Mouse (Mus musculus) cerebellum, postnatal 36 days (tissue): ENCODE data around the gene Olfr1324.
"Not testable (repeated sequence)": the region's sequence is repeated elsewhere in the genome, so short reads cannot be mapped to it uniquely, and the experiment has no call there.

Source experiments
- DNase-seq, 2 experiments: peaks; one replicate each; pipeline ENCODE4 v3.0.0; 2021 to 2022; ENCODE audit warnings: mixed read lengths in 2 of 2

The Olfr1324 gene

GRCm38 (mm10) chrX:50428398-50428797 lies at the start of gene Olfr1324:
TSS of gene Olfr1324 (minus strand) at chrX:50428498.
- DNase-seq = no peak

DNA sequence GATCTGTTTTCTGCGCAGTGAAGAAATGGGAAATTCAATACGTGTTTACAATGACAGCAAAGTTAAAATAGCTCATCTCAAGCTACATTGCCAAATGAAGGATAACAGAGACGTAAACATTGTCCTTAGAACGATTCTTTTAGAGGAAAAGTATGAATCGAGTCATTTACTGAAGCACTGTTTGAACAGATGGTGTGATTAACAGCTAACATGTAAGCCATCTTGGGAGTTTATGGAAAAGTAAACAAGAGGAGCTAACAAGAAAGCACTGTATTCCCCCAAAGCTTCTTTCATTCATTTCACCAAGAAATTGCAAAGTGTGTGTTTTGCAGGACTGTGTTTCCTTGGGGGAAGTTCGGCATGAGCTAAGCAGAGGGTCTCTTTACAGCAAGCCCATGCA lies 42.0 kb upstream of the Olfr1324 start:
- DNase-seq = not testable (repeated sequence)

DNA sequence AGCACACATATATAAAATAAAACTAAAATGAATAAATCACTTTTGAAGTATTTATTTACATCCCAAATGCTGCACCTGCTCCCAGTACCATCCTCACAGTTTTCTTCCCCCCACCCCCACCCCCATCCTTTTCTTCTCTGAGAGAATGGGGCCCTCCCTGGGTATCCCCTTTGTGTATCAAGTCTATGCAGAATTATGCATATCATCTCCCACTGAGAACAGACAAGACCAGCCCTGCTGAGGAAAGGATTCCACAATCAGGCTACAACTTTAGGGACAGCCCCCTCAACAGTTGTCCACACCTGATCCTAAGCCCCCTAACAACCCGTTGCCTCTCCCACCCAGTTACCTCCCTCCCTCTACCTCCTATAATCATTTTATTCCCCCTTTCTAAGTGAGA lies 27.8 kb upstream of the Olfr1324 start:
- no peak for DNase-seq

DNA sequence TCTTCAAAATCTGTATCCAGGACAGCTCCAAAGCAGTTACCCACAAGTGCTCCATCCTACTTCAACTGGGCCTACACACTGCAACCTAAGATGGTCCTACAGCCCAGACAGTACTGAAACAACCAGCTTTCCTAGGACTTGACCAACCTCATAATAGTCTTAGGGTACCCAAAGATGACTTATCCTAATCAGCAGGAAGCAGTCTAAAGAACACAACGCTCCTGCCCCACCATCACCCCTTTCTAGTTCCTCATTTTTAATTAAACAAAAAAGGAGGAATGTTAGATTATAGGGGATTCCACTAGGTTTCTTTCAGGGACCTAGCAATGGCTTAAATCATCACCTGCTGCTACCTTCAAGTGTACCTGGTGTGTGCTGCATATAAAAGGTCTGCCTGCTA lies 15.1 kb upstream of the Olfr1324 start:
- no peak for DNase-seq

- DNase-seq = no peak
Observed at GRCm38 (mm10) chrX:50442696-50443095, 14.4 kb upstream of the Olfr1324 start.

- DNase-seq = no peak
Observed at GRCm38 (mm10) chrX:50432499-50432898, 4.2 kb upstream of the Olfr1324 start.

GRCm38 (mm10) chrX:50427712-50428328 lies 478 bp downstream of the Olfr1324 start:
- DNase-seq = no peak

- DNase-seq = peak; percentile 48 to 65
Observed at GRCm38 (mm10) chrX:50425899-50426436, 2.3 kb downstream of the Olfr1324 start.

DNA sequence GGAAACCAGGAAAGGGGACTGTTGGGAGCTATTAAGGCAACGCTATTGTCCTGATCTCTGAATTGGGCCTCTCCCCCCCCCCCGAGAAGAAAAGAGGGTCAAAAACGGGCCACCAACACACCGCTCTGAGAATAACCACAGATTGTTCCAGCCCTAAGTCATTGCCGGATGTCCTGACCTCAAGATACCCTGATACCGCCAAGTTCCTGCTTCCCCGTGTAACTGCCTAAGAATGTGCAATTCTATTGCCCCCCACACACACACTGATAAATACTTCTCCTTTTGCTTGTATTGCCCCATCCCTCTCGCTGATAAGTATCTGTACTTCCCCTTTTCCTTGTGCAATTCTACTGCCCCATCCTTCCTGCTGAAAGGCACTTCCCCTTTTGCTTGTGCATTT lies 17.9 kb downstream of the Olfr1324 start:
- not testable (repeated sequence) for DNase-seq

GRCm38 (mm10) chrX:50390616-50391015 lies 37.7 kb downstream of the Olfr1324 start:
- DNase-seq = not testable (repeated sequence)

- DNase-seq = no peak
Observed at GRCm38 (mm10) chrX:50374978-50375377, 53.3 kb downstream of the Olfr1324 start.
